Mouse (Mus musculus): Measurements from ENCODE around the gene Snhg11. TPM values are rescaled to one million over a fixed set of nuclear protein-coding genes. Genes with fewer than 3 reads are reported as not detected.

Snhg11 gene
- polyA plus RNA-seq, 1 experiment from 2014 or later, result 1.7 TPM

- ATAC-seq (ENCODE audit: insufficient read depth), result no peak
- no peak for DNase-seq
- Histone ChIP-seq H3K27ac (ENCODE audit: low read depth) (no peak overlapping the region), H3K4me3 (ENCODE audit: low read depth, low read length) (no peak overlapping the region), H3K9me3 (ENCODE audit: low read depth, low read length) (no peaks in the 10 kb centered on the region), H3K4me2 (no peak overlapping the region), H3K9ac (no peak overlapping the region), H3K27me3 (ENCODE audit: insufficient read depth, low read length) (peaks cover 3% of the 10 kb centered on the region; the same call in 1 of the 2 replicates), H3K36me3 (ENCODE audit: insufficient read depth) (no peaks in the 10 kb centered on the region), H3K4me1 (ENCODE audit: insufficient read depth) (0 out of 2 replicates have a peak, but pooled peaks cover 5% of the 10 kb centered on the region)
- WGBS, result 82% methylated on average over 3 of the region's 3 CpGs
- TF ChIP-seq CTCF (IDR thresholded peaks at IDR 0.05; ENCODE audit: low read depth), result no peak
Measured at GRCm38 (mm10) chr2:158369474-158370172, 5.8 kb upstream of the Snhg11 start.

DNA sequence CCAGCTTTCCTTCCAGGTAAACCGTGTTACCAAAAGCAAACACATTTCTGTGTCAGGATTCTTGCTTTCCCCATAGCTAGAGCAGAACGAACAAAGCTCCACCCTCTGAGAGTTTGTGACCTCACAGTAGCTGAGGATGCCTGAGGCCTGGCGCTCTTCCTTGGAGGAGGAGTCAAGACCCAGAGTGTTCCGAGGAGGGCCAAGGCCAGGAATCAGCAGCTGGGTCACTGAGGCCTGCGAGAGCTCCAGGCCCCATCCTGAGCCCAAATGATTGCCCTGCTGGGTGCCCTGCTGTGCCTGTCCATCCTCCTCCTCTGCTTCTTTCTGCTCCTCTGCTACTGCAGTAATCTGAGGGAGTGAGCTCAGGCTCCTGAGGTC is 5.3 kb upstream of the Snhg11 start:
- 17% methylated on average over 5 of the region's 5 CpGs for WGBS
- Histone ChIP-seq H3K36me3 (ENCODE audit: insufficient read depth) (no peaks in the 10 kb centered on the region), H3K9me3 (ENCODE audit: low read depth, low read length) (no peaks in the 10 kb centered on the region), H3K4me3 (ENCODE audit: low read depth, low read length) (no peak overlapping the region), H3K4me2 (no peak overlapping the region), H3K27ac (ENCODE audit: low read depth) (no peak overlapping the region), H3K27me3 (ENCODE audit: insufficient read depth, low read length) (peaks cover 9% of the 10 kb centered on the region), H3K4me1 (ENCODE audit: insufficient read depth) (0 out of 2 replicates have a peak, but pooled peaks cover 5% of the 10 kb centered on the region), H3K9ac (no peak overlapping the region)
- ATAC-seq (ENCODE audit: insufficient read depth) (no peak), DNase-seq (peak; percentile 46)
- no peak for TF ChIP-seq CTCF (IDR thresholded peaks at IDR 0.05; ENCODE audit: low read depth)

GRCm38 (mm10) chr2:158373061-158373460 is 2.4 kb upstream of the Snhg11 start:
- Histone ChIP-seq H3K27me3 (ENCODE audit: insufficient read depth, low read length) (peaks cover 29% of the 10 kb centered on the region), H3K27ac (ENCODE audit: low read depth) (no peak overlapping the region), H3K9ac (no peak overlapping the region), H3K4me3 (ENCODE audit: low read depth, low read length) (no peak overlapping the region), H3K36me3 (ENCODE audit: insufficient read depth) (no peaks in the 10 kb centered on the region), H3K4me2 (no peak overlapping the region), H3K9me3 (ENCODE audit: low read depth, low read length) (no peaks in the 10 kb centered on the region), H3K4me1 (ENCODE audit: insufficient read depth) (0 out of 2 replicates have a peak, but pooled peaks cover 10% of the 10 kb centered on the region)
- DNase-seq (peak; percentile 78), ATAC-seq (ENCODE audit: insufficient read depth) (peak; percentile 62)
- no peak for TF ChIP-seq CTCF (IDR thresholded peaks at IDR 0.05; ENCODE audit: low read depth)
- 23% methylated on average over 5 of the region's 5 CpGs for WGBS

DNA sequence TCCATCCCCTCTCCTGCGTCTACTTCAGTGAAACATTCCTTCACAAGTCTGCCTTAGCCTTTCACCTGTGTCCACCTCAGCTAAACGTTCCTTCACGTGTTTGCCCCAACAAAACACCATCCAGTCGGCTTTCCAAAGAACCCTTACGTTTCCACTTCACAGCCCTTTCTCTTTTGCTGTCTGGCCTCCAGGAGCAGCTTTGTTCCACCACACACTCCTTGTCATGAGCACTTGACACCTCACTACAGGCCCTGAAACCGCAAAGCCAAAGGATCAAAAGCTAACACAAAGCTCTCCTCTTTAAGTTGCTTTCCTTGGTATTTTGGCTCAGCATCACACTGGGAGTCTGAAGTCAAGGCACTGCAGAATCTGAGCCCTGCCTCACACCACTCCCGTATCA is 1.9 kb upstream of the Snhg11 start:
- Histone ChIP-seq H3K36me3 (ENCODE audit: insufficient read depth) (no peaks in the 10 kb centered on the region), H3K27ac (ENCODE audit: low read depth) (no peak overlapping the region)

DNA sequence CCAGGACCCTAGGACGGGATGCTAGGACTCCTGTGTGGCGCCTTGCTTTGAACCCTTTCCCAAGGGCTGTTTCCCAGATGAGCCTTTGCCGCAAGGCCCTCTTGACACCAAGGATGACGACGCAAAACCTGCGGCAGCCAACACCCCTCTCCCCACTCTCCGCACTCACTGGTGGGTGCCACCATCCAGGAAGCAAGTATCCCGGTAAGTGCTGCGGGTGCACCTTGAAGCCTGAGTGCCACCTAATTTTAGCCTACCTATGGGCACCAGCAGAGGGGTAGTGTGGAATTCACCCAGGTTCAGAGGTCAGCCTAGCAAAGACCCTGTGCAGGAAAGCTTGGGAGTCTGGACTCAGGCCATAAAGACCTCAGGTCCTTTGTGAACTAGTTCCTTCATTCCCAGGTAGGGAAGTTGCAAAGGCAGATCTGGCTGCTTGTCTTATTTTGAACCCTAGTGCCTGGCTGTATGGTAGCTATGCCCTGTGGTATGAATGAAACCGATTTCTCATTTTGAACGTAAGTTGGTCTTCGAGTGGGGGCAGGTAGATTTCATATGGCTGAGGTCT is 767 bp downstream of the Snhg11 start:
- Histone ChIP-seq H3K9ac (no peak overlapping the region), H3K27me3 (ENCODE audit: insufficient read depth, low read length) (peaks cover 29% of the 10 kb centered on the region), H3K4me3 (ENCODE audit: low read depth, low read length) (peak overlapping the region; percentile 29; the same call in 1 of the 2 replicates), H3K4me1 (ENCODE audit: insufficient read depth) (0 out of 2 replicates have a peak, but pooled peaks cover 10% of the 10 kb centered on the region), H3K27ac (ENCODE audit: low read depth) (no peak overlapping the region), H3K4me2 (peak overlapping the region; percentile 64), H3K36me3 (ENCODE audit: insufficient read depth) (no peaks in the 10 kb centered on the region), H3K9me3 (ENCODE audit: low read depth, low read length) (no peaks in the 10 kb centered on the region)
- 28% methylated on average over 12 of the region's 12 CpGs for WGBS
- TF ChIP-seq CTCF (IDR thresholded peaks at IDR 0.05; ENCODE audit: low read depth), result no peak
- DNase-seq (no peak), ATAC-seq (ENCODE audit: insufficient read depth) (no peak)

More for the DNA sequence above, 1.9 kb upstream of the Snhg11 start:
- DNase-seq (peak; percentile 36), ATAC-seq (ENCODE audit: insufficient read depth) (no peak)
- 30% methylated on average over 7 of the region's 7 CpGs for WGBS
- no peak overlapping the region for H3K9ac ChIP-seq
- H3K27me3 ChIP-seq (ENCODE audit: insufficient read depth, low read length), result peaks cover 29% of the 10 kb centered on the region
- no peak overlapping the region for H3K4me3 ChIP-seq (ENCODE audit: low read depth, low read length)
- no peaks in the 10 kb centered on the region for H3K9me3 ChIP-seq (ENCODE audit: low read depth, low read length)
- H3K4me2 ChIP-seq, result no peak overlapping the region
- H3K4me1 ChIP-seq (ENCODE audit: insufficient read depth), result 0 out of 2 replicates have a peak, but pooled peaks cover 10% of the 10 kb centered on the region
- no peak for TF ChIP-seq CTCF (IDR thresholded peaks at IDR 0.05; ENCODE audit: low read depth)

- ATAC-seq (ENCODE audit: insufficient read depth) (no peak), DNase-seq (no peak)
- no peak overlapping the region for H3K27ac ChIP-seq (ENCODE audit: low read depth)
- no peaks in the 10 kb centered on the region for H3K9me3 ChIP-seq (ENCODE audit: low read depth, low read length)
- no peaks in the 10 kb centered on the region for H3K36me3 ChIP-seq (ENCODE audit: insufficient read depth)
- peaks cover 29% of the 10 kb centered on the region for H3K27me3 ChIP-seq (ENCODE audit: insufficient read depth, low read length)
- no peak overlapping the region for H3K4me3 ChIP-seq (ENCODE audit: low read depth, low read length)
- WGBS, result 64% methylated on average over 7 of the region's 7 CpGs
- 0 out of 2 replicates have a peak, but pooled peaks cover 10% of the 10 kb centered on the region for H3K4me1 ChIP-seq (ENCODE audit: insufficient read depth)
- TF ChIP-seq CTCF (IDR thresholded peaks at IDR 0.05; ENCODE audit: low read depth), result no peak
- no peak overlapping the region for H3K9ac ChIP-seq
- H3K4me2 ChIP-seq, result no peak overlapping the region
Measured at GRCm38 (mm10) chr2:158376798-158377197, 1.4 kb downstream of the Snhg11 start.

DNA sequence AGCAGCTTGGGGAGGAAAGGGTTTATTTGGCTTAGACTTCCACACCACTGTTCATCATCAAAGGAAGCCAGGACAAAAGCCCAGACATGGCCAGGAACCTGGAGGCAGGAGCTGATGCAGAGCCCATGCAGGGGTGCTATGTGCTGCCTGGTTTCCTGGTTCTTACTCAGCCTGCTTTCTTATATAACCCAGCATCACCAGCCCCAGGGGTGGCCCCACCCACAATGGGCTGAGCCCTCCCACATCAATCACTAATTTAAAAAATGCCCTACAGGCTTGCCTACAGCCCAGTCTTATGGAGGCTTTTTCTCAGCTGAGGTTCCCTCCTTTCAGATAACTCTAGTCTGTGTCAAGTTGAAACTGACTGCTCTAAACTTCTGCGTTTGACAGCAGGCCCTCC is 2.4 kb downstream of the Snhg11 start:
- no peak for TF ChIP-seq CTCF (IDR thresholded peaks at IDR 0.05; ENCODE audit: low read depth)
- no peak for ATAC-seq (ENCODE audit: insufficient read depth)

More for the DNA sequence above, 2.4 kb downstream of the Snhg11 start:
- Histone ChIP-seq H3K27ac (ENCODE audit: low read depth) (no peak overlapping the region), H3K9ac (no peak overlapping the region), H3K4me2 (no peak overlapping the region), H3K9me3 (ENCODE audit: low read depth, low read length) (no peaks in the 10 kb centered on the region), H3K4me3 (ENCODE audit: low read depth, low read length) (no peak overlapping the region), H3K36me3 (ENCODE audit: insufficient read depth) (no peaks in the 10 kb centered on the region), H3K27me3 (ENCODE audit: insufficient read depth, low read length) (peaks cover 29% of the 10 kb centered on the region), H3K4me1 (ENCODE audit: insufficient read depth) (0 out of 2 replicates have a peak, but pooled peaks cover 10% of the 10 kb centered on the region)
- WGBS, result 89% methylated on average over 1 of the region's 1 CpGs
- no peak for DNase-seq
